Mouse (Mus musculus): Measurements from ENCODE around the gene Olfr1418.
A peak's percentile ranks its signal among the peaks of the same experiment; 100 is the strongest.

Olfr1418 gene

GRCm38 (mm10) chr19:11811688-11812365, 49.0 kb downstream of the Olfr1418 start:
- peak; percentile 25 to 48 for DNase-seq (ENCODE audit: inconsistent age in 2 of 2, low spot score in 1 of 2)

GRCm38 (mm10) chr19:11810856-11811255, 50.0 kb downstream of the Olfr1418 start:
- DNase-seq (ENCODE audit: inconsistent age in 2 of 2, low spot score in 1 of 2) = peak; percentile 31 to 72

GRCm38 (mm10) chr19:11810003-11810758, 50.7 kb downstream of the Olfr1418 start:
- DNase-seq (ENCODE audit: inconsistent age in 2 of 2, low spot score in 1 of 2) = no peak

- no peak for DNase-seq (ENCODE audit: inconsistent age in 2 of 2, low spot score in 1 of 2)
These were observed 52.4 kb downstream of the Olfr1418 start for GRCm38 (mm10) chr19:11808452-11808851.

- no peak for DNase-seq (ENCODE audit: inconsistent age in 2 of 2, low spot score in 1 of 2)
These were observed 53.0 kb downstream of the Olfr1418 start for GRCm38 (mm10) chr19:11807822-11808221.

- DNase-seq (ENCODE audit: inconsistent age in 2 of 2, low spot score in 1 of 2) = no peak
These were observed 53.6 kb downstream of the Olfr1418 start for GRCm38 (mm10) chr19:11807251-11807650.

- no peak for DNase-seq (ENCODE audit: inconsistent age in 2 of 2, low spot score in 1 of 2)
These were observed 56.4 kb downstream of the Olfr1418 start for GRCm38 (mm10) chr19:11804423-11804822.
